Mouse (Mus musculus): Measurements from ENCODE around the gene Dao. TPM values are rescaled to one million over a fixed set of nuclear protein-coding genes. Genes with fewer than 3 reads are reported as not detected.

The Dao gene
- 0.06 and 0.40 TPM in 2 replicates for polyA plus RNA-seq (2012; rRNA removed)

DNA sequence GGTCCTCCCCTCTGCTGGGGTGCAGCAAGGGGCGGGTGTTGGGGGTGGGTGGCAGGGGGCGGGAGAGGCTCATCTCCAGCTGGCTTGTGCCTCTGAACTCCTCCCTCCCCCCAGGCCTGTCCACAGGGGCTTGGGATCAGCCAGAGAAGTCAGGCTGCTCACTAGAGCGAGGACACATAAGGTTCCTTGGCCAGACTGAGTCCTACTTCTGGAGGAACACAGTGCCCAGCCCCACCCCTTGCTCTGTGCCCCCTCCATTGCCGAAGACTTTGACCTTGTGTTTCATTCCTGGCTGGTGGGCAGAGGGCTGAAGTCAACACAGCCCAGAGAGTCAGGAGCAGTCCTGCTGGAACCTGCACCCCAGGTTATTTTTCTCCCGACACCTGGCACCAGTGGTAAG lies at the start of gene Dao:
TSS of gene Dao (plus strand) at position 162 of the 400 bp plus-strand sequence.
- Histone ChIP-seq H3K4me1 (ENCODE audit: control insufficient read depth, insufficient read depth, low read length) (no peaks in the 10 kb centered on the region; the same call in 1 of the 2 replicates), H3K4me3 (ENCODE audit: control insufficient read depth, low read depth, low read length) (no peak within 1 kb of the TSS), H3K27ac (ENCODE audit: control insufficient read depth, insufficient read depth, low read depth, low read length) (no peak within 1 kb of the TSS), H3K36me3 (ENCODE audit: control insufficient read depth, insufficient read depth, low read length) (no peaks in the 10 kb centered on the region), H3K27me3 (ENCODE audit: control insufficient read depth, insufficient read depth, low read length) (no peaks in the 10 kb centered on the region)
- TF ChIP-seq POLR2A (IDR thresholded peaks at IDR 0.05; ENCODE audit: control insufficient read depth, low read depth, low read length) = no peak

DNA sequence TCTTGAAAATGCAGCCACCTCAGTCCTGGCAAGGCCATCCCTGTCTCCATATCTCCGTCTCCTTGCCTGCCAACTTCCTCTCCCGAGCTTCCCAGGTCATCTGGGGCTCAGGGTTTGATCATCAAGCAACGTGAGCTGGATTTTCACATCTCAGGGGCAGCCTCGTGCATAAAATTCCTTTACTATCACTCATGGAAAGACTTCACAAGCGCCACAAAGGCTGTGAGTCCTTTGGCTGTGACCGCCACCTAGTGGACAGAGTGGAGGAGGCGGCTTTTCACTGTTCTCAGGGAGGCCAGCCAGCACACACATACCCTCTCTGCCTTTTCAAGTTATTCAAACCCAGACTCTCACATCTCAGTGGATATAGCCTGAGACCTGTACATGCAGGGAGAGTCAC lies 49.1 kb upstream of the Dao start:
- Histone ChIP-seq H3K27ac (ENCODE audit: control insufficient read depth, insufficient read depth, low read depth, low read length) (no peak overlapping the region), H3K36me3 (ENCODE audit: control insufficient read depth, insufficient read depth, low read length) (no peaks in the 10 kb centered on the region), H3K4me3 (ENCODE audit: control insufficient read depth, low read depth, low read length) (no peak overlapping the region), H3K4me1 (ENCODE audit: control insufficient read depth, insufficient read depth, low read length) (no peaks in the 10 kb centered on the region), H3K27me3 (ENCODE audit: control insufficient read depth, insufficient read depth, low read length) (no peaks in the 10 kb centered on the region)
- peak; percentile 82 for TF ChIP-seq CTCF (IDR thresholded peaks at IDR 0.05; ENCODE audit: control insufficient read depth, insufficient read depth, insufficient replicate concordance, low read depth, low read length)
- TF ChIP-seq POLR2A (IDR thresholded peaks at IDR 0.05; ENCODE audit: control insufficient read depth, low read depth, low read length) = no peak

- Histone ChIP-seq H3K4me3 (ENCODE audit: control insufficient read depth, low read depth, low read length) (no peak overlapping the region), H3K4me1 (ENCODE audit: control insufficient read depth, insufficient read depth, low read length) (no peaks in the 10 kb centered on the region), H3K27me3 (ENCODE audit: control insufficient read depth, insufficient read depth, low read length) (no peaks in the 10 kb centered on the region), H3K27ac (ENCODE audit: control insufficient read depth, insufficient read depth, low read depth, low read length) (no peak overlapping the region), H3K36me3 (ENCODE audit: control insufficient read depth, insufficient read depth, low read length) (no peaks in the 10 kb centered on the region)
- TF ChIP-seq CTCF (IDR thresholded peaks at IDR 0.05; ENCODE audit: control insufficient read depth, insufficient read depth, insufficient replicate concordance, low read depth, low read length) (no peak), POLR2A (IDR thresholded peaks at IDR 0.05; ENCODE audit: control insufficient read depth, low read depth, low read length) (no peak)
Observed at GRCm38 (mm10) chr5:113955281-113955680, 48.2 kb upstream of the Dao start.

DNA sequence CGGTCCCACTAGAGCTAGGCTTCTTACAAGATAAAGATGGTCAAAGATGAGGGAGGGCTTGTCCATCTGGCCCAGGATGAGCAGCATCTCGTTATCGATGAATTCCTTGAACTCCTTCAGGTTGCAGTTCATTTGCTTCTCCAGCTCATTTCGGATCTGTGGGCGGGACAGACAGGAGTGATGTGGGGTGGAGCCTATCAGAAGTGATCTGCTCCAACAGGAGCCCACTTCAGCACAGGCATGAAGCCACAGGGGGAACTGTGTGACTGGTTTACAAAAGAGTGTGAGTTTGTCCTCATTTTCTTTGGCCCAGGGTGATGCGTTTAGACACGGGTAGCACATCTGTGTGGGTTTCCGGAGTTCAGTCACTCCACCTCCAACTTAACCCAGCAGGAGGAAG lies 47.8 kb upstream of the Dao start:
- no peaks in the 10 kb centered on the region for H3K36me3 ChIP-seq (ENCODE audit: control insufficient read depth, insufficient read depth, low read length)
- no peak overlapping the region for H3K4me3 ChIP-seq (ENCODE audit: control insufficient read depth, low read depth, low read length)
- no peaks in the 10 kb centered on the region for H3K27me3 ChIP-seq (ENCODE audit: control insufficient read depth, insufficient read depth, low read length)
- no peaks in the 10 kb centered on the region for H3K4me1 ChIP-seq (ENCODE audit: control insufficient read depth, insufficient read depth, low read length)
- no peak overlapping the region for H3K27ac ChIP-seq (ENCODE audit: control insufficient read depth, insufficient read depth, low read depth, low read length)
- no peak for TF ChIP-seq CTCF (IDR thresholded peaks at IDR 0.05; ENCODE audit: control insufficient read depth, insufficient read depth, insufficient replicate concordance, low read depth, low read length)
- TF ChIP-seq POLR2A (IDR thresholded peaks at IDR 0.05; ENCODE audit: control insufficient read depth, low read depth, low read length) = no peak

- no peaks in the 10 kb centered on the region for H3K4me1 ChIP-seq (ENCODE audit: control insufficient read depth, insufficient read depth, low read length)
Observed at GRCm38 (mm10) chr5:113956510-113956909, 47.0 kb upstream of the Dao start.

DNA sequence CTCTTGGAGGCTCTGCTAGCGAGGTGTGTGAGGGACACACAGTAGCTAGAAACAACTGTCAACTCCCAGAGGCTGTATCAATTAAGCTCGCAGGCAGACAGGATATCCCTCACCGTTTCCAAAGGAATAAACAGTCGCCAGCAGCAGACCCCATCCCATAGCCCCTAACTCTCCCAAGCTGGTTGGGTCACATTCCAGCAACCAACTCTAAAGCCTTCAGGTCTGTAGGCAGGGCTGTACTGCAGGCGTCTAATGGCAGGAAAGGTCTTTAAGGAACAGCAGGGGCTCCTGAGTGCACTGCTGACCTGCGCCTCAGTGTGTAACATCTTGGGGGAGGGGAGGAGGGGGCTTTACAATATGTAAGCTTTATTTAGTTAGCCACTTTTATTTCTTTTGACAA lies 44.5 kb upstream of the Dao start:
- TF ChIP-seq CTCF (IDR thresholded peaks at IDR 0.05; ENCODE audit: control insufficient read depth, insufficient read depth, insufficient replicate concordance, low read depth, low read length) (no peak), POLR2A (IDR thresholded peaks at IDR 0.05; ENCODE audit: control insufficient read depth, low read depth, low read length) (no peak)
- Histone ChIP-seq H3K4me3 (ENCODE audit: control insufficient read depth, low read depth, low read length) (no peak overlapping the region), H3K27me3 (ENCODE audit: control insufficient read depth, insufficient read depth, low read length) (no peaks in the 10 kb centered on the region), H3K36me3 (ENCODE audit: control insufficient read depth, insufficient read depth, low read length) (no peaks in the 10 kb centered on the region), H3K4me1 (ENCODE audit: control insufficient read depth, insufficient read depth, low read length) (no peaks in the 10 kb centered on the region), H3K27ac (ENCODE audit: control insufficient read depth, insufficient read depth, low read depth, low read length) (no peak overlapping the region)

More at GRCm38 (mm10) chr5:113956510-113956909, 47.0 kb upstream of the Dao start:
- TF ChIP-seq POLR2A (IDR thresholded peaks at IDR 0.05; ENCODE audit: control insufficient read depth, low read depth, low read length) (no peak), CTCF (IDR thresholded peaks at IDR 0.05; ENCODE audit: control insufficient read depth, insufficient read depth, insufficient replicate concordance, low read depth, low read length) (peak; percentile 98)
- H3K27me3 ChIP-seq (ENCODE audit: control insufficient read depth, insufficient read depth, low read length) = no peaks in the 10 kb centered on the region
- no peaks in the 10 kb centered on the region for H3K36me3 ChIP-seq (ENCODE audit: control insufficient read depth, insufficient read depth, low read length)
- H3K4me3 ChIP-seq (ENCODE audit: control insufficient read depth, low read depth, low read length) = no peak overlapping the region
- H3K27ac ChIP-seq (ENCODE audit: control insufficient read depth, insufficient read depth, low read depth, low read length) = no peak overlapping the region

DNA sequence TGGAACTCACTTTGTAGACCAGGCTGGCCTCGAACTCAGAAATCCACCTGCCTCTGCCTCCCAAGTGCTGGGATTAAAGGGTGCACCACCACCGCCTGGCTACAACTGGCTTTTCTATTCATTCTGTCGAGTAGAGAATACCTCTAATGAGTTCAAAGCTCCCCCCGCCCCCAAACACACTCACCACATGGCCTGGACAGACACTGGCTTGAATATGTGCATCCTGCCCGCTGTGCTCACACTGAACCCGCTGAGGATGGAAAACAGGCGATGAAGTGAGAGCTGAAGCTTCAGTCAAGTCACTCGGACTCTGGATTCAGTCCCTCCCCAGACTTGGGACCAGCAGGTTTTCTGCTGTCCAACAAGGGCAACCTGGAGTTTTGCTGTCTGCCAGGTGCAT lies 43.1 kb upstream of the Dao start:
- Histone ChIP-seq H3K27me3 (ENCODE audit: control insufficient read depth, insufficient read depth, low read length) (no peaks in the 10 kb centered on the region), H3K4me1 (ENCODE audit: control insufficient read depth, insufficient read depth, low read length) (no peaks in the 10 kb centered on the region), H3K36me3 (ENCODE audit: control insufficient read depth, insufficient read depth, low read length) (no peaks in the 10 kb centered on the region), H3K27ac (ENCODE audit: control insufficient read depth, insufficient read depth, low read depth, low read length) (no peak overlapping the region), H3K4me3 (ENCODE audit: control insufficient read depth, low read depth, low read length) (no peak overlapping the region)
- TF ChIP-seq POLR2A (IDR thresholded peaks at IDR 0.05; ENCODE audit: control insufficient read depth, low read depth, low read length) (no peak), CTCF (IDR thresholded peaks at IDR 0.05; ENCODE audit: control insufficient read depth, insufficient read depth, insufficient replicate concordance, low read depth, low read length) (no peak)

GRCm38 (mm10) chr5:113961776-113962175 lies 41.7 kb upstream of the Dao start:
- no peaks in the 10 kb centered on the region for H3K36me3 ChIP-seq (ENCODE audit: control insufficient read depth, insufficient read depth, low read length)
- H3K27me3 ChIP-seq (ENCODE audit: control insufficient read depth, insufficient read depth, low read length) = no peaks in the 10 kb centered on the region
- no peak overlapping the region; the same call in 1 of the 2 replicates for H3K27ac ChIP-seq (ENCODE audit: control insufficient read depth, insufficient read depth, low read depth, low read length)
- TF ChIP-seq POLR2A (IDR thresholded peaks at IDR 0.05; ENCODE audit: control insufficient read depth, low read depth, low read length) (no peak), CTCF (IDR thresholded peaks at IDR 0.05; ENCODE audit: control insufficient read depth, insufficient read depth, insufficient replicate concordance, low read depth, low read length) (no peak)
- H3K4me3 ChIP-seq (ENCODE audit: control insufficient read depth, low read depth, low read length) = no peak overlapping the region
- H3K4me1 ChIP-seq (ENCODE audit: control insufficient read depth, insufficient read depth, low read length) = peaks cover 2% of the 10 kb centered on the region; the same call in 1 of the 2 replicates

All from testis, adult 2 months (tissue).